Mouse (Mus musculus) lung, postnatal 36 days (tissue): Measurements from ENCODE around the gene Fgfr1op2.

ENCODE experiments used
- DNase-seq: peaks from one replicate; pipeline ENCODE4 v3.0.0; 2022; ENCODE audit warnings: mixed read lengths

Fgfr1op2 gene

GRCm38 (mm10) chr6:146643184-146643570 lies 66.2 kb downstream of the Fgfr1op2 start:
- DNase-seq: peak; percentile 28
